Mouse (Mus musculus): ENCODE data around the gene Gse1.

Gene Gse1

DNA sequence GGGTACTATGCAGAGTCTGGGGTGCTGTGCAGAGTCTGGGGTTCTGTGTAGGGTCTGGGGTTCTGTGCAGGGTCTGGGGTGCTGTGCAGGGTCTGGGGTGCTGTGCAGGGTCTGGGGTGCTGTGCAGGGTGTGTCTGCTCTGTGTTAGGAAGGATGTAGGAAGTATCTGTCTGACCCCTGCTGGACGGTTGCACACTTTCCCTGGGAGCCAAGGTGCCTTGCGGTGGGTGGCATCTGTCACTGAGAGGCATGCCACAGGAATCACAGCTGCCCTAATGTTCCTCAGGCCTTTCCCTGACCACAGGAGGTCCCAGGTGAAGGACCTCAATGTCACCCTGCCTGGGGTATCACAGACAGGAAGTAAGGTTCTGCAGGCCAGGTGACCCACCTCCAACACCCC, 278.3 kb downstream of the Gse1 start:
- no peak for DNase-seq

DNA sequence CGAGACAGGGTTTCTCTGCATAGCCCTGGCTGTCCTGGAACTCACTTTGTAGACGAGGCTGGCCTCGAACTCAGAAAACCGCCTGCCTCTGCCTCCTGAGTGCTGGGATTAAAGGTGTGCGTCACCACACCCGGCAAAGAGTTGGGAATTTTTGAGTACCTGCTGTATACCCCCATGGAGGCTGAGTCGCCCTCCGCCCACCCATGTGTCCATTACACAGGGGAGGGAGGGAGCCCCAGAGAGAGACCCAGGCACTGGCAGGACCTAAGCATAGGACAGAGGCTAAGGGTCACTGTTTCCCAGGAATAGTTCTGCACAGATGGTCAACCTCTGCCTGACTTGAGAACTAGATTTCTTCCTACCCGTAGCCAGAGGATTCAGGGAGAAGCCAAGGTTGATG, 279.0 kb downstream of the Gse1 start:
- no peak for DNase-seq

DNA sequence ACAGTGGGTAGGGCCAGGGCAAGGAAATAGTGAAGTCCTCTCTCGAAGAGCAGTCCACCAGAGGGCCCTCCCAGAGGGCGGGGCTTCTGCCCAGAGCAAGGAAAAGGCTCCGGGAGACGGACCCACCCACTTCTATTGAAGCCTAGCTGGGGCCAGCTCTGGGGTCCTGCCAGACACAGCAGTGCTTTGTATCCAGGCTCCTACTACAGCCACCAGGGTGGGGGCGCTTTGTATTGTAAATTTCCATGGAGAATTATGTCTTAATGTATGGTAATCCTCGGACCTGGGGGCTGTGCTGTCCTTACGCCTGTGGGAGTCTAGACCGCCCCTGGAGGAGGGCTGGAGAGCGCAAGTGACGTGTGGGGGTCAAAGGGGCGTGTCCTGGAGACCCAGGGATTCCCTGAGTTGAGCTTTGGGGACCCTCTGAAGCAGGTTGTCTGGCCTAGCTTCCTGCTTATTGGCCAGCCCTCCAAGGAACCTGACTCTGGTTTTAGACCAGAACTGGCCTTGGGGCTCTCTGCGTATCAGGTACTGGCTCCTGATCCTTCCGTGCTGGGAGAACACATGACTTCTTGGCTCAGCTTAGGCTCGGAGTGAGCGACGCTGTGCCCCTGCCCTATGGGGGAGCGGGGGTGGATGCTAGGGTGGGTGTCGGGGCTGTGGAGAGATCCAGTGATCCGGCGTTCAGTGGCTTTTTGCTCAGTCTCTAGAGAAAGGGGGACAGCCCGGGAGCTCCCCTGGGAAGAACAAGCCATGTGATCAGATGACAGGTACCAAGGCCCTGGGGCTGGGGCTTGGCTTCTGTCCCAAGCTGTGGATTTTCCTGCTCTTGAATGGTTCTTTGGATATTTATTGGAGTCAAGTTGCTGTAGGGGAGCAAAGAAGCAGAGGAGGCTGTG, 281.1 kb downstream of the Gse1 start:
- no peak for DNase-seq

DNA sequence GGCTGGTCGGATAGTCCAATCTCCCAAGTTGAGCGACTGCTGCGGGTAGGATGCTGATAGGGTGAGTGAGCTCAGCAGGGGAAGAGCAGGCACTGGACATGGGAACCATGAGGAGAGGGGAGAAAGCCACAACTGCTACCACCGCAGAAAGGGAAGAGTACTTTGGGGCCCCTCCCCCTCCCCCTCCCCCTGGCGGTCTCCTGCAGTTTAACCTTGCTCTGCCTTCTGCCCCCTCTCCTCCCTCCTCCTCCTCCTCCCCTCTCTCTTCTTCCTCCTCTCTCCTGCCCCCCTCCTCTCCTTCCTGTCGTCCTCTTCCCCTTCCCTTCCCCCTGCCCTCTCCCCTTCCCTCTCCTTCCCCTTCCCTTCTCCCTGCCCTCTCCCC, 281.8 kb downstream of the Gse1 start:
- no peak for DNase-seq

DNA sequence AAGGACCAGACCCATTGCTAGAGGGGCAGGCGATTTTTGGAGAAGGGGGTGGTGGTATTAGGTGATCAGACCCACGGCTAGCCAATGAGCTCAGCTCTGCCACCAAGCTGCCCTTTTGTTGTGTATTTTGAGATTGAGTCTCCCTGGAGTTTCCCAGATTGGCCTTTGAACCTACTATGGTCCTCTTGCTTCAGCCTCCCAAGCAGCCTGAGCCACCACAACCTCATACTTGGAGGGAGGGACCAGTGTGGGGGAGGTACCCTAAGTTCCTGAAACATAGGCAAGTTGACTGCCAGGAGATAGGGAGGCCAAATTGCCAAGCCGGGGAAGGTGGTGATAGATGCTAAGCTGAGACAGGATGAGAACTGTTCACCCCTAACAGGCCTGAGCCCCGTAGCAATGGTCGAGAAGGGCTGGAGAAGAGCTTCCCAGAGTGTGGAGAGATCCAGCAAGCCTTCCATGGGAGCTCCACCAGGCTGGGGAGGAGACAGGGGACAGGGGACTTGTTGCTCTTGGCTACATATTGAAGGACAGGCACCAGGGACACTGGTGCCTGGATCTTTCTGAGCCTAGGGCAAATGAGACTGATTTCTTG, 282.7 kb downstream of the Gse1 start:
- DNase-seq = no peak

DNA sequence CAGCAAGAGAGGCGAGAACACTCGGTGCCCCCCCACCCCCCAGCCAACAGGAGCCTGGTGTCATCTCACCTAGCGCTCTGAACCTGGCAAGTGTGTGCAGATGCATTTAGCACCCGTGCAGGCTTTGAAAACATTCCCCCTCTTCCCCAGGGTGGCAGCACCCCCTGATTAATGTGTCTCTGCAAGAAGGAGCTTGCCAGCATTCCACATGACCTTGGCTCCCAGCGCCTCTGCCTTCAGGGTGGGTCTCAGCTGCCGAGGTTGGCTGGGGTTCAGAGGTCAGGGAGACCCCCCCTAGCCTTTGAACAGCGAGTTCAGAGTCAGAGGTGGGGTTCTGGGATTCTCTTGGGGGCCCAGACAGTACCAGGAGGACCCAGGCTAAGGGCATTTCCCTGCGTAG, 283.5 kb downstream of the Gse1 start:
- DNase-seq = no peak

DNA sequence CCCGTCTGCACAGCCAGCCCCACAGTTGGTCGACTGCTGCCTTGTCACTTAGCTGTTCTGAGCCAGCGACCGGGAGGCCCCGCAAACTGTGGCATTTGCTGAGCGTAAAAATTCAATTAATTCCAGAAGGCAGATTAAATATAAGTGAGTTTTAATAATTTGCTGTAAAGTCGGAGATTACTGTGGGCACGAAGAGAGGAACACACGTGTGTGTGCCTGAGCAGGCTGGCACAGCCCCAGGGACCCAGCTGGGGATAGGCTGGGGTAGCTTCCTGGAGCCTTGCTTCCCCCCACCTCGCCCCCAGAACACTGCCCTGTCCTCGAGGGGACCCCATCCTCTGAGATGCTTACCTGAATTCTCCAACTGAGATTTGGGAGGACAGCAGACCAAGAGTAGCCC, 284.1 kb downstream of the Gse1 start:
- no peak for DNase-seq

DNA sequence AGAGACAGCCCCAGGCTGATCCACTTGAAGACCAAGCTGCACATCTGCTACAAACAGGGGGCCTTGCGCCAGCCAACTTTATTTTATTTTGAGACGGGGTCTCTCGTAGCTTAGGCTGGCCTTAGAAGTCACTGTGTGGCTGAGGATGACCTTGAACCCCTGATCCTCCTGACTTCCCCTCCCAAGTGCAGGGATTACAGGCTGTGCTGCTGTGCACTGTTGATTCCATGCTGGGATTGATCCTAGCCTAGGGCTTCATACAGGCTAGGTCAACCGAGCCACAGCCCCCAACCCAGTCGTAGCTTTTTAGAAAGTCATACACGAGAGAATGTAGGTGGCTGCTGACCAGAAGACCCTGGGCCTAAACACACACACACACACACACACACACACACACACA, 284.9 kb downstream of the Gse1 start:
- DNase-seq = no peak

DNA sequence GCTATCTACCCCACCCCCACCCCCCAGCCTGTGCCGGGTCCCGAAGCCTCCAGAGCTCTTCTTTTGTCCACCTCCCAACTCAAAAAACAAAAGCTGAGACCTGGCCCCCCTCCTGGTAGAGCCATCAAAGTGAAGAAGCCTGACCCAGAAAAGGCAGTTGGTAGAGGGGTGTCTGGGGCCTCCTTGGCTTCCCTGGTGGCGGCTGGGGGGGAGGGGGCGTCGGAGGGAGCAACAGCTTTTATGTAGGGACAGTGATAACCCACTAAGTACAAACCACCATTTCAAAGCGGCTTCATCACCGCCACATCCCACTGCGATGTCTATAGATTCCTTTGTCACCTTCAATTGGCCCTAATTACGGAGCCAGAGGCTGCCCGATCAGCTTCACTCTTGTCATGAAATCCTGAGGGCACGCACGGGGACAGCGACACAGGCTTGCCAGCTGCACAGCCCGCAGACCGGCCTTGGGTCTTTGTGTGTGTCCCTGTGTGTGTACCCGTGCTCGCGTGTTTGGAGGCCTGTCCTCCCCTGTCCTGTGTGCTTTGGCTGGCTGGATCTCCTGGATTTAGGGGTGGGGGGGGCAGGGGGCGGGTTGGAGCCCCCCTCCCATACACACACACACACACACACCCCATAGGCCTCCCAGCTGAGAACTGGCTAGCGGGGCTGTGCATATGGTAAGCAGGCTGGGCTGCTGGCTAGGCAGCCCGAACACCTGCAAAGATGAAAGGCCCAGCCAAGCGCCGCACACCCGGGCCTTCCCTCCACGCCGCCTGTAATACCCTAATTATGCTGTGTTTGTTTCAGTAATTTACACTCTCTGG, 285.6 kb downstream of the Gse1 start:
- no peak for DNase-seq

DNA sequence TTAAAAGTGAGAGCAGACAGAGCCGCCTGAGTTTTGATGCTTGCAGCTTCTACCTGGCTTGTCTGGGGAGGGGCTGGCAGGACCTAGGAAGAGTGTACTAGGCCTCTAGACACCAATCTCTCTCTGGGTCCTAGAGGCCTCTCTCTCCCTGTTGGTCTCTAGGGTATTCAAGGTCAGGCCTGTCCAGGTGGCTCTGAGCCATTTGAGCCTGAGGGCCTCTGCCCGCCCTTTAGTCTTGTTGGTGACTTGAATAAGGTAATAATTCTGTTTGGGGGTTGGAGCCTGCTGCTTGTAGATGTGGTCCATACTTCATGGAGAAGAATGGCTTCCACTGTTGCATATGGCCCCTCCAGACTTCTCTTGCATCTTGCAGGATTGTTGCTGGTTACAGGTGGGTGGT, 287.0 kb downstream of the Gse1 start:
- DNase-seq = peak; percentile 67

DNA sequence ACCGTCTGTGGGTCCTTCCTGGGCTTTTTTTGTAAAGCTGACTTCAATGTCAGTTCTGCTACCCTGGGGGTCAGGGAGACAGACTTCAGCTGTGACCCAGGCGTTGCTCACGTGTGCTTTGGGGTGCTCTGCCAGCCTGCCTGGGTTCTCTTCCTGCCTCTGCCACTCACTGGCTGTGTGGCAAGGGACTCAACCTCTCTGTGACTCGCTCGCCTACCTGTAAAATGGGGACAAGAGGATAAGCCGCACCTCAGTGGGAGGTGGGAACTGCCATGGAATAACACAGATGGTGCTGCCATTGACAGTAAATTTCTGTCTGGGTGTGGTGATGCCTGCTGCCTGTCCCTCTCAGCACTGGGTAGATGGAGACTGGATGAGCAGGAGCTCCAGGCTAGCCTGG, 287.4 kb downstream of the Gse1 start:
- no peak for DNase-seq

DNA sequence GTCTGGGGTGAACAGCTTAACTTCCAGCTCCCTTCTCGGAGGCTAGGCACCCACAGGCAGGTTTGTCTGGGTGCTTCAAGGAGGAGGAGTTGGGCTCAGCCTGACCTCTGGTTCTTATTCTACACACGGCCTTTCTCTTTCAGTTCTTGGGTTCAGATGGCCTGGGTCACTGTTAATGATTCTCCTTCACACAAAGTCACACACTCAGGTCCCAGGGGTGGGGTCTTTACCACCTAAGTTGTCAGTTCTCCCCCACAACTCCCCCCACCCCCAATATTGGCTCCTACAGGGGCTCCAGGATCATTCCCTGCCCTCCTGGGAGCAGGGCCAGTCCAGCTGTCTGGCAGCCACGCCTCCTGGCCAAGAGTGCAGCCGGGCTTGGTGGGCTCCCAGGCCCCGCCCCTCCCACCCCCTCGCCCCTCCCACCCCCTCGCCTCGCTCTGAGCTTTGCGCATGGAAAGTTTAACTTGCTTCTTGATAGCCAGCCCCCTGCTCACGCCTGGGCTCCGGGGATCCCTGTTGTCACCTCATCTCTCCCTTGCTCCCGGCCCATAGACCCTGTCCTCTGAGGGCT, 288.0 kb downstream of the Gse1 start:
- no peak for DNase-seq

DNA sequence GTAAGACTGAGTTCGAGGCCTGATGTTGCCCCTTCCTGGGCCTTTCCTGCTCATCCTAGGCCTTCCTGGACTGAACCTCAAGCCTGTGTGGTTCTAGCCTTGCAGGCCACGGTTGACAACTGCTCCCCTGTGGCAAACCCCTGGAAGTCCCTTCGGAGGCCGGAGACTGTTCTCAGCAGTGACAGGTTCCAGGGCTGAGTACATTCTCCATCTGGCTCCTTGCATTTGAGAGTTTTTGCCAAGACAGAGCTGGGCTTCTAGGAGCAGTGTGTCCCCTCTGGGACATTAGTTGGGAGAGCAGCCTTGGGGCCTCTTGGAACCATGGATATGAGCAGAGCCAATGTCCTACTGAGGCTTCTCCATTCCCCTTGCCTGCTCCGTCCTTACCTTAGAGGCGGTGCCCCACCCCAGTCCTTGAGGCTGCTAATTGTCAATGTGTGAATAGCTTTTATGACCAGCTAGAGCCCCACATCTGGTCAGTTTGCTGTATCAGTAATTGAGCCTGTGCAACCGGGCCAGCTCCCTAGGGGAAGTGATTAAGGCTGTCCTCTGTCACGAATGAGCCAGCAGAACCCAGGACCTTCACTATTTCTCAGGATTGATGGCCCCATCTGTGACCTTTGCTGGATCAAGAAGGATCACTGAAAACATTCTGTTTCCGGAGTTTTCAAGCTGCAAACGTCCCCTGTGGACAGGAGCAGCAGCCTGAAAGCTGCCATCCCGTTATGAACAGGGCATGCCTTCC, 289.6 kb downstream of the Gse1 start:
- no peak for DNase-seq

DNA sequence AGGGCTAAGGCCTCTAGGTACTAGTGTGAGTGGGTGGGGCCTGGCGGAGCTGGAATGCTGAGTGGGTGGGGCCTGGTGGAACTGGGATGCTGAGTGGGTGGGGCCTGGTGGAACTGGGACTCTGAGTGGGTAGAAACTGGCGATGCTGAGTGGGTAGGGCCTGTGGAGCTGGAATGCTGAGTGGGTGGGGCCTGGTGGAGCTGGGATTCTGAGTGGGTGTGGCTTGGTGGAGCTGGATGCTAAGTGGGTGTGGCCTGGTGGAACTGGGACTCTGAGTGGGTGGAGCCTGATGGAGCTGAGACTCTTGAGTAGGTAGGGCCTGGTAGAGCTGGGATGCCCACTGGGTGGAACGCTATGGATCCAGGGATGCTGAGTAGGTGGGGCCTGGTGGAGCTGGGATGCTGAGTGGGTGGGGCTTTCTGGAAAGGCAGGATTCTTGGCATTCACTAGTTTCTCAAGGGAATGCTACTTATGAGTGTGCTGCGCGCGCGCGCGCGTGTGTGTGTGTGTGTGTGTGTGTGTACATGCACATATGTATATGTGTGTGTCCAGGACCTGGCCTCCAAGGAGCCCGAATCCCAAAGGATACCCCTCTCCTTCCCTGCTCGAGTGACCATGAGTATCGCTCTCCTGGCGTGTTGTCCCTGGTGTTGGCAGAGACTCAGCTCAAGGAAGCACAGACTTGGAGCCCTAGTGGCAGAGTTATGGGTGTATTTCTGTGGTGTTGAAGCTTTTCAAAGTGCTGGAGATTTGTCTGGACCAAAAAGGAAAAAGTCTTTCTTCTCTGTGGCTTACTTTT, 290.7 kb downstream of the Gse1 start:
- peak; percentile 61 for DNase-seq

DNA sequence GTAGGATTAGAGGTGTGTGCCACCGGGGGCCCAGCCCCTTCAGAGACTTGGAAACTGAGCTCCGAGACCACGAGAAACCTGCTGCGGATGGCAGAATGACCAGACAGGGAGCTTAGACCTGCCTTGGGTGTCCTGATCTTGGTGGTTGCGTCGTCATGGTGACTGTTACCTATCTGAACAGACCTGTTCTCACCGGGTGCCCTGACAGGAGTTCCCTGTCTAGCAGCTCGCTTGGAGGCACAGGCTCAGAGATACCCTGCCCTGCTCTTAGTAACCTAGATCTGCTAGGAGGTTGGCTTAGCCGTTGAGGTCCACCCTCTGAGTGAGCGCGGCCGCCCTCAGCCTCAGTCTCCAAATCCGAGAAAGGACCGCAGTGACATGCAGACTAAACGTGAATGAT, 292.0 kb downstream of the Gse1 start:
- no peak for DNase-seq

DNA sequence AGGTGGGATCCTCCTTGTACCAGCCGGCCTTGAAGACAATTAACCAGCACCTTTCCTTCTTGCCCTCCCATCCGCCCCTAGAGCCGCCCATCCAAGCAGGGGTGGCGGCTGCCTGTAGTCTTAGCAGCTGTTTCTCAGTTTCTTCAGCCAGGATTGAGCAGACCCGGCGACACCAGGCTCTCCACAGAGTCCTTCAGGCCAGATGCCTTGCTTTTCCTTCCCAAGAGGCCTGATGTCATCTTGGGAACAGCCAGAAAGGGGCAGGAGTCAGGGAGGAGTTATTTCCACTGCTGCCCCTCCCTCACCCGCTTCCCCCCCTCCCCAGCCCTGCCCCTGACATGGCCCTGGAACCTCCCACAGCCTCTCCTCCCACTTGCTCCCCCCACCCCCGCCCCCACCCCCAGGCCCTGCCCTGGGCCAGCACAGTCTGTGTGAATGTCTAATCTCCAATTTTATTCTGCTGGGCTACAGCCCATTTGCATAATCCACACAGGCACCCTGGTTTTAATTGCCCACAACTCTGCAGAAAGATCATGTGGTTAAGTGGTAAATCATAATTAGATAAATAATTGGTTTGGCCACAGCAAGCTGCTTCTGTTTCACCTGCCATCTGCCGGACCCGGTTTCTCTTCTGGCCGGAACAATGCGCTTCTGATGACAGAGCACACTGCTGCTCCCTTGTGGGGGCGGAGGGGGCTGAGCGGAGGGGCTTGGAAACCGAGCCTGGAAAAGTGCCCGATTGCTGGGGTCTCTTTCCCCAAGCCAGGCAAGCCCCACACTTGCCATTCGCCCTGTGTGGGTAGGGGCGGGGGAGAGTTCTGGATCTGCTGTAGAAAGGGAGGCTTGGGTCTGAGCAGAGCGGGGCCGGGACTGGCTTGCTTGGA, 292.7 kb downstream of the Gse1 start:
- no peak for DNase-seq

DNA sequence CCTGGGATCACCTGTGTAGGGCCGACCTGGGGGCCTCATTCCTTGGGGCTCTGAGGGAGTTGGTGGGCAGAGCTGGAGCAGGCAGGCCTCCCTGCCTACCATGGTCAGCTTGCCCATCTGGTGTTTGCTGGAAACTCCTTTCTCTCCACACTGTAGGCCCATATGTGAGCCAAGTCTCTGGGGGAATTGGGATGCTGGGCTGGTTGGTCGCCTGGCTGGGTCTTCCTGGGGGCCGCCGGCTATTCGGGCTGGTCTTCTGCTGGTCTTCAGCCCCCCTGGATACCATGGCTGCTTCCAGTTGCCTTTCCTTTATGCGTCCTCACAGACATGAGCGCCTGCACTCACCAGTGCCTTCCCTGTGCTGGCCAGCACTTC, 293.3 kb downstream of the Gse1 start:
- no peak for DNase-seq

DNA sequence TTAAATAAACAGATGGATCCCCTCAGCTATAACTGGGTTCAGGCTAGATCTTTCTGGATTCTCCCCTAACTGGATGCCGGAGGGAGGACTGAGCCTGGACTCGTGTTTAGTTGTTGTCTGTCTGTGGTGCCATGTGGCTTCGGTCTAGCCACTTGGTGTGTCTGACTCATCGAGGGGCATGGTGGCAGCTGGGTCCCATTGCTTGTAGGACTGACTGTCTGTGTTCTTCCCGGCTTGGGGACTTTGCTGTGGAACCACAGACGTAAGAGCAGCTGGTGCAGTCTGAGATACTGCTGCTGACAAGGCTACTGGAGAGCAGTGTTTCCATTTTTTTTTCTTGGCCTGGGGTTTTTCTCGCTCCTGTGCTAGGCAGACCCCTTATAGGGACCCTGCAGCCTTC, 295.4 kb downstream of the Gse1 start:
- no peak for DNase-seq

DNA sequence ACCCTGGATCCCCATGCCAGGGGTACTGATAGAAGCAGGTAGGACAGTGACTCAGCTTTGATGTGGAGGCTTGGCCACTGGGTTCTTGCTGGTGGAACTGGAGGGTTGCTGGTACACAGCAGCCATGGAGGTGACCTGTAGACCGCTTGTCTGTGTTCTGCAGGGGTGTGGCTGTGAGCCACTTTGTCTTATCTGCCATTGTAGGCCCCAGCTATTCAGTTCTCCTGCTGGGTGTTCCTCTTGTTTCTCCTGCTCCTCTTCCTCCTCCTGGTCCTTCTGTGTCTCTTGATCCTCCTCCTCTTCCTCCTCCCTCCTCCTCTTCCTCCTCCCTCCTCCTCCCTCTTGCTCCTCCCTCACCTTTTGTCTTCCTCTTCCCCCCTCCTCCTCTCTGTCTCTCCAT, 296.9 kb downstream of the Gse1 start:
- no peak for DNase-seq

DNA sequence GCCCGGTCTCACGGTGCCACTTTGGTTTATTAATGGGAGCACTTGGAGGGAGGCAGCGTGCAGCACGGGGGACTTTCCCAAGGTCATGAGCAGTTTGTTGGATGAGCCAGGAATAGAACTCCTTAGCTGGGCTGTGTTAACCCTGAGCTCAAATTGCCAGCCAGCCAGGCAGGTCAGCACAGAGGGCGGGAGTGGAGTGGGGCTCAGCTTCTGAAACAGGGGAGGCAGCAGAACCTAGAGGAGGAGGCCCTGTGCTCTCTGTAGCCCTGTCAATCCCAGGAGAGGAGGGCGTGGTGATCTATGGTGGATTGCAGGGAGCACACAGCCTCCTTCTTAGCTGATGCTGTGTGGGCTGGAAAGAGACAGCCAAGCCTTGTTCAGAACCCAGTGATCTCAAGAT, 297.6 kb downstream of the Gse1 start:
- no peak for DNase-seq

DNA sequence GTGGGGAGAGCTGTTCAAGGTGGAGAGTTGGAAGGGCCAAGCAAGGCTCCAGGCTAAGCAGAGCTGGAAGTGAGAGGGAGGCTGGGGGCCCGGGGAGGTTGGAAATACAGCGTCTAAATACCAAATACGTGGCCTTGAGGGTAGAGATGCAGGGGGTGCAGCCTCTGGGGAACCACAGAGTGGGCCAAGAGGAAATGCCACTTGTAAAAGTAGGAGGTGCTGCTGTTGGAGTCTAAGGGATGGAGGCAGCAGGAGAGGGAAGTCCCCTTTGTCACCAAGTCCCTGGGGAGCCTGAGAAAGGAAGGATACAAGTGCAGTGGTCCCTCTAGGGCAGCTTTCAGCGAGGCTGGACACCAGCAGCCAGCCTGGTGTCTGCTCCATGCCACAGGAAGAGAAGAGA, 298.3 kb downstream of the Gse1 start:
- DNase-seq = no peak

Measured in kidney, adult 11 months (tissue).